Mouse (Mus musculus) lung, postnatal 4 days (tissue): Measurements from ENCODE around the gene Zfp282.

Experiments used
- DNase-seq, 2 experiments: peaks; one replicate each; pipeline ENCODE4 v3.0.0; 2021

The Zfp282 gene

GRCm38 (mm10) chr6:47904361-47904760, 27.4 kb downstream of the Zfp282 start:
- DNase-seq: no peak

GRCm38 (mm10) chr6:47904917-47905695, 28.1 kb downstream of the Zfp282 start:
- DNase-seq: no peak

GRCm38 (mm10) chr6:47906326-47906725, 29.3 kb downstream of the Zfp282 start:
- no peak for DNase-seq

- DNase-seq: no peak
Measured at GRCm38 (mm10) chr6:47909007-47909406, 32.0 kb downstream of the Zfp282 start.

GRCm38 (mm10) chr6:47911650-47912049, 34.6 kb downstream of the Zfp282 start:
- DNase-seq: no peak

GRCm38 (mm10) chr6:47912991-47913390, 36.0 kb downstream of the Zfp282 start:
- no peak for DNase-seq

GRCm38 (mm10) chr6:47917051-47917450, 40.0 kb downstream of the Zfp282 start:
- DNase-seq: no peak

GRCm38 (mm10) chr6:47918768-47919274, 41.8 kb downstream of the Zfp282 start:
- DNase-seq: no peak

GRCm38 (mm10) chr6:47919646-47920446, 42.8 kb downstream of the Zfp282 start:
- no peak for DNase-seq

GRCm38 (mm10) chr6:47920447-47921340, 43.7 kb downstream of the Zfp282 start, which contains the start of gene Zfp212:
Gene Zfp212, plus strand, starts transcription at chr6:47920476.
- DNase-seq: peak; percentile 91 to 92

- no peak for DNase-seq
Measured at GRCm38 (mm10) chr6:47942461-47942860, 65.5 kb downstream of the Zfp282 start.

GRCm38 (mm10) chr6:47943021-47943691, 66.2 kb downstream of the Zfp282 start:
- peak; percentile 82 to 83 for DNase-seq

GRCm38 (mm10) chr6:47943721-47944120, 66.7 kb downstream of the Zfp282 start:
- no peak for DNase-seq

GRCm38 (mm10) chr6:47947388-47947787, 70.4 kb downstream of the Zfp282 start:
- DNase-seq: no peak

- DNase-seq: peak; percentile 95 to 97
Measured at GRCm38 (mm10) chr6:47953191-47953726, 76.3 kb downstream of the Zfp282 start, which contains the start of gene Zfp956. Gene Zfp956, plus strand, starts transcription at chr6:47953390.

GRCm38 (mm10) chr6:47954425-47954824, 77.4 kb downstream of the Zfp282 start:
- no peak for DNase-seq

GRCm38 (mm10) chr6:47957816-47958215, 80.8 kb downstream of the Zfp282 start:
- DNase-seq: no peak
